Mouse (Mus musculus): ENCODE measurements around the gene Usp10.

Gene Usp10

DNA sequence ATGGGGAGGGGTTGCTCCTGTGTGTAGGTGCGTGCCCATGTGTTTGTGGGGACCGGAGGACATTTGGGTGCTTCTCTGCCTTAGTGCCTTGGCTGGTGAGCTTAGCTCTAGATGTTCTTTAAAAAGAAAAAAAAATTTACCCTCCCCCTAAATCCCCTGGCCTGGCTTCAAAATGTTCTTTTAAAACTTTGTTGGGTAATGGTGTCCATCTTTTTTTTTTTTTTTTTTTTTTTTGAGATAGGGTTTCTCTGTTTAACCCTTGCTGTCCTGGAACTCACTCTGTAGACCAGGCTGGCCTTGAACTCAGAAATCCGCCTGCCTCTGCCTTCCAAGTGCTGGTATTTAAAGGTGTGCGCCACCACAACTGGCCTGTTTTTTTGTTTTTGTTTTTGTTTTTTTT, 5.1 kb downstream of the Usp10 start:
- no peak for DNase-seq (ENCODE audit: low read depth)

- no peak for DNase-seq (ENCODE audit: low read depth)
These were observed 6.2 kb downstream of the Usp10 start for GRCm38 (mm10) chr8:119916237-119916892.

GRCm38 (mm10) chr8:119917415-119917814, 7.3 kb downstream of the Usp10 start:
- no peak for DNase-seq (ENCODE audit: low read depth)

DNA sequence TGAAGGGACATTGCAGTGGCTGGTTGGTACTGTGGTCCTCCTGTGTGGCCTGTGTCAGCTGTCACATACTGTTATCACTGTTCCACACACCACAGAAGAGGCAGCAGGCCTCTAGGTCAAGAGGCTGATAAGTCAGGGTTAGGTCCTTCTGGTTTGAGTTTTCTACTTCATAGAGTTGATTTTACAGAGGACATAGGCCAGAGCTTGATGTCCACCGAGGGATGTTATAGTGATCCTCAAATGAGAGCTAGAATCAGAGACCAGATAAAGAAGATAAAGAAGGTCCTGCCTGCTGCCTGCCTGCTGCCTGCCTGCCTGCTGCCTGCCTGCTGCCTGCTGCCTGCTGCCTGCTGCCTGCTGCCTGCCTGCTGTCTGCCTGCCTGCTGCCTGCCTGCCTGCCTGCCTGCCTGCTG, 8.0 kb downstream of the Usp10 start:
- DNase-seq (ENCODE audit: low read depth): no peak

DNA sequence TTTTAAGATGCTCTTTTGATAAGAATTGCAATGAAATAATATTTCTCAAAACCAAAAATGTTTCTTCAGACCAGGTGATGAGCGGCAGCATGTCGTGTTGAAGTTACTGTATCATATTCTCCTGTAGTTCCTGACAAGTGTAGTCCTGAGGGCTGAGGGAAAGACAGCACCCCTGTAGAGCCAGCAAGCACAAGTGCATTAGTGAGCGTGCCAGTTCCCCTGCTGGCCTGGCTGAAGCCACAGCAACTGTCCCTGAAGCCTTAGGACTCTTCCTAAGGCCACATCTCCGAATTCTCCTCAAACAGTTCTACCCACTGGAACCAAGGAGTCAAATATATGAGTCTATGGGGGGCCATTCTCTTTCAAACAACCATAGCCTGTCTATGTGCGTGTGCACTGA, 13.1 kb downstream of the Usp10 start:
- DNase-seq (ENCODE audit: low read depth): no peak

DNA sequence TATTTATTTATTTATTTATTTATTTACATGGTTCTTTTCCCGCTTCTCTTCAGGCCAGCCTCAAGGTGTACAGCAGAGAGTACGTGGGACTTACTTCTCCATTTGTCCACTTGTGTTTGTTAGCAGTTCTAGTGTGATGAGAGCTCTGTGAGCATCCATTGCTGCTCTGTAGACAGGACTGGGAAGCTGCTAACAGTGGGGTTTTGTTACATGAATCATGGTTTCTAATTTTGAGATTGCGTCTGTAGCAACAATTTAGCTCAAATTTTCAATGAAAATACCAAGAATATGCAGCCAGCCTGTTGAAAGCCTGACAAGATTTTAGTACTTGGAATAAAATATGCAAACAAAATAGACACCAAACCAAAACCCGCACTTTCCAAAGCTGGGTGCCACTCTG, 15.3 kb downstream of the Usp10 start:
- DNase-seq (ENCODE audit: low read depth): no peak

DNA sequence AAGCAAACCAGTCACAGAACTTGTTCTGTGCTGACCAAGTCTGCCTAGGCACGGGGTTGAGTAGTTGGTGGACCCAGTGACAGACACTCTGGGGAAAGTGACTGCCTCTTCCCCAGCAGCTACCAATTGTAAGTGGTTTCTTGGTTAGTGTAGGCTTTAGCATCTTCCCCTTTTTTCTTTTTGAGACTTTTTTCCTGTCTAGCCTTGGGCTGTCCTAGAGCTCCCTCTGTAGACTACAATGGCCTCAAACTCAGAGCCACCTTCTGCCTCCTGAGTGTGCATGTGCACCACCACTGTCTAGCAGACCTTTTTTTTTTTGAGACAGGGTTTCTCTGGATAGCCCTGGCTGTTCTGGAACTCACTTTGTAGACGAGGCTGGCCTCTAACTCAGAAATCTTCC, 16.3 kb downstream of the Usp10 start:
- DNase-seq (ENCODE audit: low read depth): peak; percentile 76

- peak; percentile 69 for DNase-seq (ENCODE audit: low read depth)
These were observed 17.4 kb downstream of the Usp10 start for GRCm38 (mm10) chr8:119927422-119928092.

- DNase-seq (ENCODE audit: low read depth): no peak
These were observed 21.2 kb downstream of the Usp10 start for GRCm38 (mm10) chr8:119931317-119931716.

GRCm38 (mm10) chr8:119933681-119934080, 23.5 kb downstream of the Usp10 start:
- DNase-seq (ENCODE audit: low read depth): no peak

DNA sequence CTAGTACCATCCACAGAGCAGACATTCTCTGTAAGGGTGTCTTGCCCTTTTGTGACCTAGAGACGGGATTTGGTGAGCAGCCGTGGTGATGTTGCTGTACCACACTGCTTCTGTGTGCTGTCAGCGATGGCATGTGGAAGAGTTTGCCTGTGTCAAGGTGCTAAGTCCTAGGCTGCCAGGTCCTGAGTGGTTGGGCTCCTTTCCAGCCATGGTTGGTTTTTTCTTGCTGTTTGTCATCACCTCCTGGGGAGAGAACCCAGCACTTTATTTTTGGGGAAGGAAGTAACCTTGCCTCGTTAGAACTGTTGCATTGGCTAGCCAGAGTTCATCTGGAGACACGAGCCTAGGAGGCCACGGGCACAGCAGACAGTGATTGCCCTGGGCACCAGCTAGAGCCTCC, 25.4 kb downstream of the Usp10 start:
- DNase-seq (ENCODE audit: low read depth): no peak

DNA sequence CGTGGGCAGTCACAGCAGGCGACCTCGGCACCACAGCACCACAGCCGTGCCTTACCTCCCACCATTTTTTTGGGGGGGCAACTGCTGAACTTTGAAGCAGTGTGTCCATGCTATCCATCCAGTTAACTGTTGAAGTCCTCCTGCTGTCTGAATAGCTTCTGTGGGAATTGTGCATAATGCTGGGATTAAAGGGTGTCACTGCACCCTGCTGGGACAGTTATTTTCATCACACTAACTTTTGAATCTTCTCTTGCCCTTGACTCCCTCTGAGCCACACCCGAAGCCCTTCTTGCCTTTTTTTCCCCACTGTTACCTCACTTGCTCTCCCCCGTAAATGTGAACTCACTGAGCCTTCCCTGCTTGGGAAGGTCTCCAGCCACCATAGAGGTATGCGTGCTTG, 28.3 kb downstream of the Usp10 start:
- no peak for DNase-seq (ENCODE audit: low read depth)

DNA sequence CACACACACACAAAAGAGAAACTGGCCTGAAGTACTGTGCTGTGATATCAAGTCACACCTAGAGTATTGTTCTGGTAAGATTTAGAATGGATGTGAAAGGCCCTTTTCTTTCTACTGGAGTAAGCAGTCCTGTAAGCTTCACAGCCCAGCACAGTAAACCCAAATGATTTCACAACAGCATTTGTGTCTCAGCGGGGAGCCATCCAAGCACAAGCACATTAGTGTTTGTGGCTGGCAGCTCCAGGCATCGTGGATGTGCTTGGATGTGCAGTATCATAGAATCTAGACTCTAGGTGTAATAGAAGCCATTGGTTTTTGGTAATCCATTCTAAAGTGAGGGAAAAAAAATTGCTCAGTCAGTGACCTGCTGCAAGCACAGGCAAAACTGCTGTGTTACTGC, 29.2 kb downstream of the Usp10 start:
- DNase-seq (ENCODE audit: low read depth): no peak

DNA sequence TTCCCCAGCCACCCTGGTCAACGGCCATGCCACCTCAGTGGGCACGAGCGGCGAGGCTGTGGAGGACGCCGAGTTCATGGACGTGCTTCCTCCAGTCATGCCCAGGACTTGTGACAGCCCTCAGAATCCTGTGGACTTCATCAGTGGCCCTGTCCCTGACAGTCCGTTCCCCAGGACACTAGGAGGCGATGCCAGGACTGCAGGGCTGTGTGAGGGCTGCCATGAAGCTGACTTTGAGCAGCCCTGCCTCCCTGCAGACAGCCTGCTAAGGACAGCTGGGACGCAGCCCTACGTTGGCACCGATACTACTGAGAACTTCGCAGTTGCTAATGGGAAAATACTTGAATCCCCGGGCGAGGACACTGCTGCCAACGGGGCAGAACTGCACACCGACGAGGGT, 31.3 kb downstream of the Usp10 start:
- DNase-seq (ENCODE audit: low read depth): no peak

GRCm38 (mm10) chr8:119943616-119944015, 33.5 kb downstream of the Usp10 start:
- DNase-seq (ENCODE audit: low read depth): no peak

GRCm38 (mm10) chr8:119944096-119944811, 34.1 kb downstream of the Usp10 start:
- DNase-seq (ENCODE audit: low read depth): peak; percentile 80

DNA sequence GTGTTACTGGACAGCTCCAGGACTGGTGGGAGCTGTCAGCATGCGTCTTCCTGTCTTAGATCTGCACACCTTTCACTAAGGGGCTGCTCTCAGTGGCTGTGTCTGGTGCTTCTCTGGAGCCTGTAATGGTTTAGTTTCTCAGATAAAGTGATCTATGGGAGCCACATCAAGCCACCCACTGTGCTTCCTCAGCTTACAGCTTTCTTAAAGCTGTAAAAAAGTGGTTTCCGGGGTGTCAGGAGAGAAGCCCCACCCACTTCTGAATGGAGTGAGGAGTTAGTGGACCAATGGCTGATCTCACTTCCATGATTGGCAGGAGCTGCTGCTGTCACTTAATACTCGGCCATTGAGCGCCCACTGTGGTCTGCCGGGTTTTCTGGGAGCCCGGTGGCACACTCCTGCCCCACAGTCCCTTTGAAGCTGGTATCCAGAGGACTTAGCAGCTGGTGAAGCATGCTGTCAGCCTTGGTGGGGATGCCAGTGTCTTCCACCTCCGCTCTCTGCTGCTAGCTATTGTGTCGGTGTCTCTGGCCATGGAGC, 36.2 kb downstream of the Usp10 start:
- peak; percentile 78 for DNase-seq (ENCODE audit: low read depth)

DNA sequence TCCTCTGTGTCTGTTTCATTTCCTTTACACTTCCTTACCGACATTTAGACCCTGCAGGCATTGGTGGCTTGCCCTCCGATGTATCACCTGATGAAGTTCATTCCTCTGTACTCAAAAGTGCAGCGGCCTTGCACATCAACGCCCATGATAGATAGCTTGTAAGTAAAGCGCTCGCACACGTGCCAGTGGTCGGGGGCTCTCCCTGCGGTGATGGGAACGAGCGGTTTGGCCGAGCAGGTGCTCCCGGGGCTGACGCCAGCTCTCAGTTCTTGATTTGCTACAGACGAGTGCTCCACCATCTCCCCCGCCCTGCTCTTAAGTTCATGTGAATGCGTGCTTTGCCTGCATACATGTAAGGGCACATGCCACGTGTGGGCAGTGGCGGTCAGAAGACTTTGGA, 37.5 kb downstream of the Usp10 start:
- peak; percentile 18 for DNase-seq (ENCODE audit: low read depth)

GRCm38 (mm10) chr8:119948340-119948739, 38.2 kb downstream of the Usp10 start:
- DNase-seq (ENCODE audit: low read depth): peak; percentile 24

DNA sequence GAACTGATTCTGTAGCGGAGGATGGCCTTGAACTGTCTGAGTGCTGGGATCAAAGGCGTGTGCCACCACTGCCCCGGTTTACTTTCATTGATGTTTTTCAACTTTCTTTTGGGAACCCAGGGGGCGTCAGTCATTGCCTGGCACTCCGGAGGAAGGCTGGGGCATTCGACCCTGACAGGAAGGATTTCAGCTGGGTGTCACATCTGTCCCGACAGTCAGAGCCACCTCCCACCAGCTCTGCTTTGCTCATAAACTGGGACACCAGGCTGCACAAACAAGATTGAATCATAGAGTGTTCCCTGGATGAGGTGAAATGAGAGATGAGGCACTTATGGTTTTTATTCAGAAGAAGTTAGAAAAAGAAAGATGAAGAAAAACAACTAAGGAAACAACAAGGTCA, 42.1 kb downstream of the Usp10 start:
- DNase-seq (ENCODE audit: low read depth): no peak

GRCm38 (mm10) chr8:119952747-119953146, 42.6 kb downstream of the Usp10 start:
- no peak for DNase-seq (ENCODE audit: low read depth)

DNA sequence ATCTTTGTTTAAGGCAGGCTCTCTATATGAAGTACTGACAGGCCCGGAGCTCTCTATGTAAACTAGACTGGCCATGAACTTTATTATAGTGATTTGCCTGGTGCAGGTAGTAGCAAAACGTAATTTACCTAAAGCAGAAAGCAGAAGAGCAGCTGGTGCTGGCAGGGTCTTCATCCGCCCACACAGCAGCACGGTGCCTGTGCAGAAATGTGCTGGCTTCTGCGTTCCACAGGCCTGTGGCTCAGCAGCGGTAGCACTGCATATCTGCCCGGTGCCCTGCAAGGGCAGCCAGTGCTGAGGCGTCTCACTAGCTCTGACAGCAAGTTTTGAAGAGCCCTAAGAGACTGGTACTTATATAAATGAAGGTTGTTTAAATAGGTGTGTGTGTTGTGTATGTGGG, 45.2 kb downstream of the Usp10 start:
- no peak for DNase-seq (ENCODE audit: low read depth)

DNA sequence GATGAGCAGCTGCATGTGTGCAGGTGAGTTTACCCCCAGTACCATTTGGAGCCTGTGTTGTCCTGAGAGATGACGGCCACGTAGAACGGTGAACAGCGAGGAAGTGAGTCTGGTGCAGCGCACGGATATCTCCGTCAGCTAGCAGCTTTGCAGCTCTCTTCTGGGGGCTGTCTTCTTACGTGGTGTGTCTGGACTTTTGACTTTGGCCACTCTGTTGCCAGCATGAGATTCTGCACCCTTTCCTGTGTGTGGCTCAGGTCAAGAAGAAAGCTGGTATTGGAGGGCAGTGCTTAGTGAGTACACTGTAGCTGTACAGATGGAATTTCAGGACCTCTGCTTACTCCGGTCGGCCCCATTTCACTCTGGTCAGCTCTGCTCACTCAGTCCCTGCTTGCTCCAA, 47.9 kb downstream of the Usp10 start:
- DNase-seq (ENCODE audit: low read depth): no peak
